Mouse (Mus musculus) frontal cortex, postnatal 10 days (tissue): ENCODE data around the gene Rspo1.

Source experiments
- DNase-seq, 2 experiments: peaks; one replicate each; pipeline ENCODE4 v3.0.0; 2022; ENCODE audit warnings: low spot score in 2 of 2, mixed read lengths in 1 of 2

Gene Rspo1

DNA sequence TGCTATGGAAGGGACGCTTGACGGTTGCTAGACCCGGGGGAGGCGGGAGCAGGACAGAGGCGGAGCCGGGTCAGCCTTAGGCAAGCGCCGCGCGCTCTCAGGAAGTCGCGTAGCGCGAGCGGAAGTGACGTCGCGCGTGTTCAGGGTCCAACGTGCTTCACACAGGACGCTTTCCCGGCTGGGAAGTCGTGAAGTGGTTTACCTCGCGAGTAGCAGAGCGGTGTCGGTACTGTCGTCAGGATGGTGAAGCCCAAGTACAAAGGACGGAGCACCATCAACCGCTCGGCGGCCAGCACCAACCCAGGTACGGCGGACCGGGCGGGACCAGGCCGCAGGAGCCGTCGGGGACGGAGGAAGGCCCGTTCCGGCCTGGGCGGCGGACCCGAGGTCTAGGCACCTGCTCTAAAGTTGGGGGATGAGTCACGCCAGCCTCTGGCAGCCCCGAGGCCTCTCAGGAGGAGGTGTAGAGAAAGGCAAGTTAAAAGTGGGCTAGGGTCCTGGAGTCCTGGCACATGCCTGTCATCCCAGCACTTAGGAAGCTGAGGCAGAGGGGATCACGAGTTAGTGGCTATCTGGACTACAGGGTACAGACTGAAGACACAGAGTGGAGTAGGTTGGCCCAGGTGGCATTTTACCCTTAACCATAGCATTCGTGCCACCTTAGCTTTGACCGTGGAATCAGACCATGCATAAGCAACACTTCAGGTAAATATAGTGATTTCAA is 43.8 kb downstream of the Rspo1 start:
- DNase-seq: peak; percentile 74 to 88

DNA sequence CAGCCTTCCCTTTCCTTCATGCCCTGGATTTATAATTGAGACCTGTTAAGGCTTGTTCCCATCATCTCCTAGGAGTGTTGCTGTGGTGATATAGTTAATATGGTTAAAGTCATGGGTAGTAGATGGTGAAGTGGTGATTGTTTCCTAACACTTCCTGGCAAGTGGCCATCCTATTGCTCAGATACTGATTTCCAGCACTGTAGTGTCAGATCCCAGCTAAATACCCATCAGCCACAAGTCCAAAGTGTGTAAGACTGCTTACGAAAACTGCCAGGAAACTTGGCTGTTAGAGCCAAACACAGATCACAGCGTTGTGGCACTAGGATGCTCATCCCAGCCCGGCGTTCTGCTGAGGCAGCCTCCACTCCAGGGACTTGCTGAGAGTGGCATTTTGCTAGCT is 48.1 kb downstream of the Rspo1 start:
- no peak for DNase-seq

DNA sequence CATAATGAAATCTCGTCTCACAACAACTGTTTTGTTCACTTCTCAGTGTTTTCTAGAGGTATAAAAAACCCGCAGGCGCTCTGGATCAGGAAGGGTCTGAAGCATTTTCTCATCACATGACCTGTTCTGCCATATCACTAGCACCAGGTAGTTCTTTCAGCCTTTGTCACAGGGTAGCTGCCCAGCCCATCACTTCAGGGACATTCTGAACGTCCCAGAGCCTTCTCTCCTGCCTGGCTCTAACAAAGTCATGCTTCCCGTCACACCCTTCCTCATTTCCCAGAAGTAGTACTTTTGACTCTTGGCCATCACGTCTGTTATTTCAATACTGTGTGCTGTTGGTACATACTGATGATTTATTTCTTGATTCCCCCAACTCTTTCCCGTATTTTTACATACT is 58.2 kb downstream of the Rspo1 start:
- DNase-seq: no peak

DNA sequence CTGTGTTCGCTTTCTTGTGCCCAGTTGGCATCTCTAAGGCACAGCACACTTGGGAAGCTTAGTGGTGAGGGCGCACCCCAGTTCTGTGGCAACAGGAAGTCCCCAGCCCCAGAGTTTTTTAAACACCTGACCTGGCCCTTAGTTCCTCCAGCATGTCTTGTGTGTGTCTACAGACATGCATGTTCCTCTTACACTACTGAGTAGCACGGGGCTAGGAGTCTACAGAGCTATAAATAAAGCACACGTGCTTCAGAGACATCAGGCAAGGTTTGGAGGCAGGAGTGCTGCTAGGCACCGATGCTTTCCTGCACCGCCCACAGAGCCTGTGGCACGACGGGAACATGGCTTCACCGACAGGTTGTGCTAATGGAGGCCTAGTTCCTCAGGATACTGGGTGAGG is 69.2 kb downstream of the Rspo1 start:
- no peak for DNase-seq

DNA sequence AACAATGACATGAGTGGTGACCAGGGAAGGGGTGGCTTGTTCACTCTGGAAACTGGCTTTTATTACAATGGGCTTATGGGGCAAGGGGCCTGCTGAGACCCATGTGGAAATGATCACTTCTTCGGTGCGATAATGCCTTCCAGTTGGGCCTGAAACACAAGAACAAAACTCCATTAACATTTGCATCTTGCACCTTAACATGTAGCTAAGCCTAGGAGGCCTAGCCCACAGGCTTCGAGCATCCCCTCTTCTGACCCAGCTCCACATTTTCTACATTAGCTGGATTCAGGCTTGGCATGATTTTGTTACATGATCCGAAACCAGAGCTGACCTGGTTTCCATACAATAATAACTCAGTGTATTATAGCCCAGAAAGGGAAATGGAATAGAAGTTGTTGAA is 70.2 kb downstream of the Rspo1 start:
- DNase-seq: no peak

DNA sequence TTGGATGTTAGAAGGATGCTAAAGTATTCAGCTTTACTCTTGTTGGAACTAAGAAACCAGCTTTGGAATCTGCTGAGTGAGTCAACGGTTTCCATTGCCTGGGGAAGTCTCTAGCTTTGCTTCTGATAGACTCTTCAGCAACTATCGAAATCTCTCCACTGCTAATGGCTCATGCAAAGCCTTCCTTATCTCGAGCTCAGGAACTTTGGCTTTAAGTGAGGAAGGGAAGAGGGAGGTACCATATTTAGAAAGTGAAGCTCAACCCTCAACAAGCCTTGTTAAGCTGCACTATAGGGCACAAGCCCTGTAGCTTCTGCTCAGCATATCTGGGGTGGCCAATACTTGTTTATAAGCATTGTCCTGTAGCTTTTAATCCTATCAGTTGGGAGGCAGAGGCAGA is 71.0 kb downstream of the Rspo1 start:
- DNase-seq: no peak

DNA sequence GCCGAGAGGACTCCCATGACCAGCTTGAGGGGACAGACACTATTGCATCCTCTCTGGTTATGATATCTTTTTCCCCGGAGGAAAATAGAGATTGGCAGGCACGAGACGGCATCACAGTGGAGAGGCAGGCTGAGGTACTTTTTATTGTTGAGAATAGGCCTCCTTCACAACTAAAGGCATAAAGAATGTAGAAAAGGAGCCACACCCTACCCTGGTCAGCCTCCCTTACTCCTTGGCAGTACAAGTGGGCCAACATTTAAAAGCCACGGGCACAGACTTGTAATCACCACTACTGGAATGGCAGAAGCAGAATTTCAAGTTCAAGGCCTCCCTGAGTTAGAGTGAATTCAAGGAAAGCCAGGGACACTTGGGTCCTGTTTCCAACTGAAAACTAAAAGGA is 71.8 kb downstream of the Rspo1 start:
- DNase-seq: no peak
